Mouse (Mus musculus) effector memory CD4-positive, alpha-beta T cell, adult 7 months (primary cell): ENCODE data around the gene Ugt8a. TPM values are rescaled to one million over a fixed set of nuclear protein-coding genes. Genes with fewer than 3 reads are reported as not detected.

ENCODE experiments used
- polyA plus RNA-seq: library from polyadenylated mRNA; unstranded; fragments of 100-300 nt; shearing (Covaris generic); gene quantifications from one replicate; pipeline ENCODE4 v1.2.1, GENCODE M21; 2017

Gene Ugt8a
- polyA plus RNA-seq = 0.33 TPM

GRCm38 (mm10) chr3:125938092-125938755 is at the start of gene Ugt8a:
Gene Ugt8a, minus strand, starts transcription at chr3:125938619.

